Mouse (Mus musculus): ENCODE results near the gene Rgs9.

DNA sequence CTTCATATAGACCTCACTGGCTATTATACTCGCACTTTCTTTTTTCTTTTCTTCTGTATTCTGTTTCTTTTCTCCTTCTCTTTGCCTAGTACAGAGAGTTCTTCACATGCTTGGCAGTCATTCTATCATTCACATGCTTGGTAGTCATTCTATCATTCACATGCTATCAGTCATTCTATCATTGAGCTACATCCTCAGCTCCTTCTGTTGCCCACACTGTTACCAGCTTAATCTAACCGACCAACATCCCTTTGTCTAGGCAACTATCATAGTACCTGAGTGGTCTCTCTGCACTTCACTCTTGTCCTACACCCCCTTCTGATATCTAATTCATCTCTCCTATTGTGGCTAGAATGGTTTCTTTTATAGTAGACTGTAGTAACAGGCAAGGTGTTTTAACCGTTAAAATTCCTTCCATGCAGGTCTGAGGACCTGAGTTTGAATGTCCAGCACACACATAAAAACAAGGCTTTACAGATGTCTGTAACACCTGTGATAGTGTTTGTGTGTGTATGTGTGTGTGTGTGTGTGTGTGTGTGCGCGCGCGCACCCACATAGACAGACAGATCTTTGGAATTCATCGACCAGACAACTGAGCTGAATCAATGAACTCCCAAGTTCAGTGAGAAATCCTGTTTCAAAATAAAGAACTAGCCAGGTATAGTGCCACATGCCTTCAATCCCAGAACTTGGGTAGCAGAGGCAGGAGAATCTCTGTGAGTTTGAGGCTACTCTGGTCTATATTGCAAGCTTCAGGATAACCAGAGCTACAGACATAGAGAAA lies 41.4 kb upstream of the Rgs9 start:
- TF ChIP-seq CTCF (IDR thresholded peaks at IDR 0.05; ENCODE audit: extremely low read depth, insufficient read depth, insufficient read length, insufficient replicate concordance) (no peak), POLR2A (IDR thresholded peaks at IDR 0.05; ENCODE audit: low read depth, low read length) (no peak)

Data from spleen, adult 2 months (tissue).